Mouse (Mus musculus): ENCODE measurements around the gene Pde1c.

DNA sequence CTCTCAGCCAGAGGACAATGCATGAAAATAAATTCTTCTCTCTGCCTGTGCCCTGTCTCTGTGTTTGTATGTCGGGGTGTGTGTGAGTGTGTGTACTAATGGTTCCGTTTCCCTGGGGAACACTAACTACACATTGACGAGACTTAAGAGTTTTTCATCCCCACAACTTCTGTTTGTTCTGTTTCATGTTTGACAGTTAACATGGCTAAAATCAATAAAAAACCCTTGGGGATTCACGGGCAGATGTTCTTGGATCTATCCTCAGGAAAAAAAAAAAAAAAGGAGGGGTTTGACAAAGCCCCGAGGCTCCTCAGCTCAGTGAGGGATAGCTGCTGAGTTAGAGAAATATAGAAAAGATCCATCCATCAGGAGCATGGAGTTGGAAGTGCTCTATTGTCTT lies 524.6 kb downstream of the Pde1c start:
- no peak for TF ChIP-seq CTCF (IDR thresholded peaks at IDR 0.05; ENCODE audit: insufficient read depth, low read depth, low read length)
- no peak for TF ChIP-seq POLR2A (IDR thresholded peaks at IDR 0.05; ENCODE audit: insufficient read depth, low read depth, low read length)
